Mouse (Mus musculus): Measurements from ENCODE around the gene Gm4869.

- TF ChIP-seq CTCF (IDR thresholded peaks at IDR 0.05; ENCODE audit: borderline replicate concordance, insufficient read depth, low read length) (peak; percentile 90), POLR2A (IDR thresholded peaks at IDR 0.05; ENCODE audit: low read depth, low read length) (no peak)
These were observed 94.7 kb downstream of the Gm4869 start for GRCm38 (mm10) chr5:140540106-140540505.
